Mouse (Mus musculus) A20 (cell line): ENCODE results near the gene Tcf20.

Experiments
- DNase-seq: peaks from one replicate; pipeline ENCODE4 v3.0.0-alpha.2; 2011; ENCODE audit warnings: low read depth, low spot score

Tcf20 gene

DNA sequence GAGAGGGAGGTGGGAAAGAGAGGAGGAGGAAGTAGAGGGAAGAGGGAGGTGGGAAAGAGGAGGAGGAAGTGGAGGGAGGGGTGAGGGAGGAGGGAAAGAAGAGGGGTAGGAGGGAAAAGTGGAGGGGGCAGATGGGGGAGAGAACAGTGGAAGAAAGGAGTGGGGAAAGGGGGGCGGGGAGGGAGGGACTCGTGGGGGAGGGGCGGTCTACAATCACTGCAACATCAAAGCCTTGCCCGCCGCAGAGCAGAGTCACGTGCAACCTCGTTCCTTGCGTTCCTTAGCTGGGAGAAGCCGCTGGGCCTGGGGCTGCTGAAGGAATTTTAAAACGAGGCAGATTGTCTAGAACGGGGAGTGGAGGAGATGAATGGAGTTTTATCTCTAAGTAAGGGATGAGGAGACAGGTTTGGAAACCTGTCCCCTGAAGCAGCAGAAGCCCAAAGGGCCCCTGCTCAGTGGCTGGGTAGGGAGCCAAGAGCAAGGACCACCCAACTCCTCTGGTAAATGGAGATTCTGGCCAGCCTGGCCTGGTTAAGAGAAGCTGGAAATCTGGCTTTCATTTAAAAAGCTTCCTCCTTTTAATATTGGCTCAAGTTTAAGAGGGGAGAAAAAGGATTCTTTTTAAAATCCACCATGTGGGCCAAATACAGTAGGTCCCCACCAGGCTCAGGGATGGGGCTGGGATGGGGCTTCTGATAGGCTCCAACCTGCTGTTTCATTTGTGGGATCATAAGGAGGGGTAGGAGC, 62.8 kb downstream of the Tcf20 start:
- no peak for DNase-seq

DNA sequence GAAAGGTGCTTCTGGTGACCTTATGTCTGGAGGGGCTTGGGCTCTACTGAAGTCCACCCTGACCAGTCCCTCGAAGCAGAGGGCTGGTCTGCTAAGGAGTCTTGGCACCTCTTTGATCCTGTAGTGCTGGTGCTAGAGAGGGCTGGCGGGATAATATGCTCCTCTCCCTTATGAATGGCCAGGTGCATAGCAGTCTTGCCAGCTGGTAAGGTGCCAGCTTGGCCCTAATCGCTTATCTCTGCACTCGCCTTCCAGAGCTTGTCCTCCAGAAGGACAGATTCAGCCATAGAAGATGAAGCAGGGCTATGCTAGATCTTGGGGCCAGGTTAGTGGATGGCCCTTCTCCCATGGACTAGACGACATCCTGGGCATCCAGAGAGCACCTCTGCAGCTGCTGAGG, 64.1 kb downstream of the Tcf20 start:
- DNase-seq = no peak

GRCm38 (mm10) chr15:82922755-82923154, 64.9 kb downstream of the Tcf20 start:
- no peak for DNase-seq

DNA sequence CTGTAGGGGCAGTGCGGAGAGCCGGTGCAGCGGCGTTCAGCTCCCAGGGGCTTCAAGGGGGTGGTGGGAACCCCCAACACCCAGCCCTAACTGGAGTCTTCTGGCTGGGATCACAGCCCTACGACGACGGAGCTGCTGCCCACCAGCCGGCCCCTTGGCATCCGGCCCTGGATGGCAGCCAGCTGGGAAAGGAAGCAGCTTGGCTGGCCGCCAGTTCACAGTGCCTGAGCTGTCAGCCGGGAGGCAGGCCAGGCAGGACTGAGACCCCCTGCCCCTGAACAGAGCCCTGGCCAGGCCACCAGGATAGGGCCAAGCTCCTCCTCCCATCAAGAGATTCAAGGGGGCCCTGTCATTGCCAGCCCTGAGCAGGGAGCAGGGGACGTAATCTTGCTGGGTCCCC, 65.6 kb downstream of the Tcf20 start:
- DNase-seq = no peak

DNA sequence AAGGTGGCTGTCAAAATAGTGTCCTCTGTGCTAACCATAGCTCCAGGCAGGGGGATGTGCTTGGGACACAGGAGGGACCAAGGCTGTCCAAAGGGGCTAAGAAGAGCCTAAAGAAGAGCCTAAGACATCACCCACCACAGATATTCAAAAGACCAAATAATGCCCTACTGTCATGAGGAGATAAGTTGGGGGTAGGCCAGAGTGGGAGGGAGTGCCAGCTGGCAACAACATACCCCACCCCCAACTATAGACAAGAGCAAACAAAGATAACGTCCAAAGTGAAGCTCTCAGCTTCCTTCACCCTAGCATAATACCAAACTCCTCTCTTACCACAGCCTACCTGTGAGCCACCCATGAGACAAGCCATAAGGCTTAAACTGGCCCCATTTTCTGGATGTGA, 66.1 kb downstream of the Tcf20 start:
- no peak for DNase-seq

- DNase-seq = no peak
Observed at GRCm38 (mm10) chr15:82920895-82921515, 66.7 kb downstream of the Tcf20 start.

DNA sequence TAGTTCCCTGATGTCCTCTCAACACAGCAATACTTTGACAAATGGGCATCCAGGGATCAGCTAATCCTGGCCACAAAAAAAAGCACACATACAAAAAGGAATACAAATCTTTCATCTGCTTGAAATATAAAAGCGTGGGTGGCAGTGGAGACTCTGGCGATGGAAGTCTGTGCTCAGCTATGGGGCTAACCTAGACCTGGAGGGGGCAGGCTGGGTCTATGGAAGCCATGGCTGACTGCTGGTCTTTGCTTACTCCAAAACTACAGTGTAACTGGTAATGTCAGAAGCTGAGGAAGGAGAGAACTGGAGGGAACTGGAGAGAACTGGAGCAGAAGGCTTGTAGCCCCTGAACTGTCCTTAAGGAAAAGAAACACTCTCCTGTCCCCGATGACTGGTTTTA, 69.7 kb downstream of the Tcf20 start:
- no peak for DNase-seq

DNA sequence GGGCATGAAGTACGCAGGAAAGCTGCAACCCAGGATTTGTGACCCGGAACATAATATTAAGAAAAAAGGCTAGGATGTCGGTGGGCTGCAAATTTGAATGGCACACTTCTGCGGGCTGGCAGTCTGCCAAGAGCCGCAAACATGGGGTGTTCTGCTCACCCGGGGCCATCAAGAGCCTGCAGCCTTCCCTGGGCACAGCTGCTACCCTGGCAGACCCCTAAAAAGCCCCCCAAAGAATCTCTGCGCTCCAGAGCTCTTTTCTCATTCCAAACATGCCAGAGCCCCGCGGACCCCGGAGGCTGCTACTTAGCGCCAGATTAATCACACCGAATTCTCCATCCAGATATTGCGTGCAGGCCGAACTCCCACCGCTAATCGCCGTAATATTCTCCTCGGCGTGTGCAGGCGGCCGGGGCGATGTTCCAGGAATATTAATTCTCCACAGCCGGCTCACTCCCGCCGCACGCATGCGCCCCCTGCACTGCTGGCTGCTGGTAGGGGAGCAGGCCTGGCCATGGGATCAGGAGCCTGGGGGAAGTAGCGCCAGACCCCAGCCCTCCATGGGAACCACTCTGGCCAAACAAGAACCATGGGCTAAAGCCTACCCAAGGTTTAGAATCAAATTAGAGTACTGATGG, 70.3 kb downstream of the Tcf20 start:
- no peak for DNase-seq

DNA sequence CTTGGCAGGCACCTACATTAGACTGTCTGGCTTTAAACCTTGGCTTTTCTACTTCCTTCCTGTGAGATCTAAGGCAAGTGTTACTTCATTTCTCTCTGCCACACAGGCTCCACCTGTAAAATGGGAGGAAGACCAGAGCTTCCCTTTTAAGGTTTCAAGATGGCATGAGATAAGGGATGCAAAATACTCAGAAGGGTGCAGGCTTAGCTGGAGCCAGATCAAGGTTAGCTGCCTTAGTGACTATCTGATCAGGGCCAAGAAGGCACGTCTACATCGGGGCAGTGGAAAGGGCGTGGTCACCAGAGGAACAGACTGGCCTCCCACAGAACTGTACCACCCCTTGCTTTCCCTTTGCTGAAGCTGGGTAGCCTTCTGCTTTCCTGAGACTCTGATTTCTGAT, 73.2 kb downstream of the Tcf20 start:
- peak; percentile 32 for DNase-seq

DNA sequence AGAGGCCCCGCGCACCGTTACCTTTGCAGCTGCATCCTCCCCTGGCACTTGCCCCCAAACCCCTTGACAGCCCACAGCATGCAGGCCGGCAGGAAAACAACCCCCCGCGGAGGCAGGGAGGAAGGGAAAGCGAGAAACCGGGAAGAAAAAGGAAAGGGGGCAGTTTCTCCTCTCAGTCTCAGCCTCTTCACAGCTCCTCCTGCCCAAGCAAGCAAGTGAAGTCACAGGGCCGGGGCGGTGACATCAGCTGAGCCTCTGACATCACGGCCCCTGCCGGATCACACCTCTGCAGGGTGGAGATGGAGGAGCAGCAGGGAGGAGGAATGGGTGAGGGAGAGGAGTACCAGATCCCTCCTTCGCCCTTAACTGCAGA, 75.7 kb downstream of the Tcf20 start:
- DNase-seq = no peak

GRCm38 (mm10) chr15:82911001-82911964, 76.4 kb downstream of the Tcf20 start:
- no peak for DNase-seq

DNA sequence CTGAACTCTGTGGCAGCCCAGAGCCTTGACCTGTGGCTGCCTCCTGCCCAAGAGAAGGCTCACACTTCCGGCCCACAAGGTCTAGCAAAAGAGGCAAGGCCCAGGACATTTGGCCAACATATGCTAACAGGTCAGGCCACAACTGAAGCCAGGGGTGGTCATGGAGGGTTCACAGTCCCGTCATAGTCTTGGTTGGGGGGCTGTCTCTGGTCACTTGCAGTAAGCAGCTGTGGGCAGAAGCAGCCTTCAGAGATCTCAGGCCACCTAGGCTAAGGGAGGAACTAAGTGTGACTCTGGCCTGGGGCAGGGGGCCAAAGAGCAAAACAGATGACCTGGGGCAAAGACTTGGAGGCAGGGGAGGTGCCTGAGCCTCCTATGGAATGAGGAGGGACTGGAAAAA, 77.1 kb downstream of the Tcf20 start:
- DNase-seq = no peak

DNA sequence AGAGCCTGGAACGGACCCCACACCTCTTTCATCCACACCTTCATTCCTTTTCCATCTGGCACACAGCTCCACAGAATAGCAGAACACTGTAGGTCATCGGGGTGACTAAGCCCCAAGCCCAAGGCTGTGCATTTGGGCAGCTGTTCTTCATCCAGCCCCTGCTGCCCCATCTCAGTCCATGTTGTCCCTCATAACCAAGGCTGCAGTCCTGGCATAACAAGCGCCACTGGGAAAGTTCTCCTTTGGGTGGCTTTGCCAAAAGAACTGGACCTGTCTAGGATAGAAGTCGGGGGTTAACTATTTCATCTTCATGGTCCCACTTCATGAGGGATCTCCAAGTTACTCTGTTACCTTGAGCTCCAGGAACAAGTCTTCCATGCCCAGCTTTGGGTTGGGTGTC, 77.9 kb downstream of the Tcf20 start:
- no peak for DNase-seq

- no peak for DNase-seq
Observed at GRCm38 (mm10) chr15:82908521-82908920, 79.2 kb downstream of the Tcf20 start.

DNA sequence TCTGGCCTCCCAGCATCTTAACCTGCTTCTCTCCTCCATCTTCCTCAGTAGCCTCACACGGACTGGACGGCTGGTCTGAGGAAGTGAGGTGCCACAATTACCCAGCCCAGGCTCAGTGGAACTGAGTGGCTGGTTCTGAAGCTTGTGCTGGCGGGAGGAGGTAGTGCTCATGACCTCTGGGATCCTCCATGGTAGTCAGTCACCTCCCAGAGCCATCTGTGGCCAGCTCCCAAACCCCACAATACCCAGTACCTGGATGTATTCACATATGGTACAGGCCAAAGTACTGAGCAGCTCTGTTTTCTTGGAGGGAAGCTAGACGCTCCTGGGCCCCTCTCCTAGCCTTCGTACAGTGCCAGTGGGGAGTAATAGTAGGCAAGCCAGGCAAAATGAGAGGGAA, 80.4 kb downstream of the Tcf20 start:
- DNase-seq = no peak

DNA sequence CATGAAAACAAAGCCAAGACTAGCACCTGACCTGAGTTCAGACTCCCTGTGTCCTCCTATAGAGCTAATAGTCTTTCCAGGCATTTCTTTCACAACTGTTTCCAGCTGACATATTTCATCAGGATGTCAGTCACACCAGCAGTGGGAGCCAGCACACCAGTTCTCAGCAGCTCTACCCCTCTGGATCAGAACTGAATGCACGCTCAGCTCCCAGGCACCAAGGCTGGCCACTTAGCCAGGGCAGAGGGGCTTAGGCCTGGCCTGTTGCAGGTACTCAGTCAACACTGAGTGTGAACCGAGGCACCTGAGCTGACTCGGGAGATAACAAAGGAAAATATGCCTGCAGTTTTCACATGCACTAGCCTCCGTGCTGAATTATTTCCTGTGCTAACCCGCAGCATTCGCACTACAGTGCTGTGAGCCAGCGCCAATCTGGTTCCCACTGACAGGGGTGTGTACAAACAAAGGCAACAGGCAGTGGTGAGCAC, 81.1 kb downstream of the Tcf20 start:
- DNase-seq = no peak

DNA sequence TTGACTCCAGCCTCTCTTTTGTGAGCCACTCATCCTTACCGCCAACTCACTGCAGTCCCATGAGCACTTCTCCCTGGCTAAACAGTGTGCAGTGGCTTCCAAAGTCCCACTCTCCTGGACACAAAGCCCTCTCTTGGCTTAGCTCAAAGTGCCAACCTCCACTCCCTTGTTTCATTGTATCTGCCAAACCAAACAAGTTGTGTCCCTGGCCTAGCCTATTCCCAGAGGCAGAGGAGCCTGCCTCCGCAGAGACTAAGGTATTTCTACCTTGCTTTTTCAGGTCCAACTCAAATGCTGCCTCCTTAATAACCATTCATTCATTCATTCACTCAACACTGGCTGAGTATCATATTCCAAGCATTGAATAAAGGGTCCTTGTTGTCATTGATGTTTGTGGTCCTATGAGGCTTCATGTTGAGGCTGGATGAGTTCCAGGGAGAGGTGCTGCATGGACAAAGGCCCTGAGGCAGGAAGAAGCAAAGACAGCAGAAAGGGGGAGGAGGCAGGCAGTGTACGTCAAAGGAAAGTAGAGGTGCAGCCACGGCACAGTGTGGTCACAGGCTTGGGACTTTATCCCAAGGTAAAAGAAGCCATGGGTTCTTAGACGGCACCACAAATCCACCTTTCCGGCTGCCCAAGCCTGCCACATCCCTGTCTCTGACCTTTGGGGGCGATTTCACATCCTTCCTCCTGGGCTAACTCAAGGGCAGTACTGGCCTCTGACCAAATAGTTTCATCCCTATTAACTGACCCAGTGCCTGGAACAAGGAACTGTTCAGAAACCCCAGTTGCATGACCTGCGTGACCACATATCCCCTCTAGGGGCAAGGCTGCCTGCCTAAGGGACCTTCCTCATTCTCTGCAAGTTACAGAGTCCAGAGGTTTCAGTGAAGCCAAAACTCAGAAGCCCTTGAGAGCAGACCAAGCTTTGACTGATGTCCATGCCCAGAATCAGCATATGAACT, 82.0 kb downstream of the Tcf20 start:
- DNase-seq = no peak

DNA sequence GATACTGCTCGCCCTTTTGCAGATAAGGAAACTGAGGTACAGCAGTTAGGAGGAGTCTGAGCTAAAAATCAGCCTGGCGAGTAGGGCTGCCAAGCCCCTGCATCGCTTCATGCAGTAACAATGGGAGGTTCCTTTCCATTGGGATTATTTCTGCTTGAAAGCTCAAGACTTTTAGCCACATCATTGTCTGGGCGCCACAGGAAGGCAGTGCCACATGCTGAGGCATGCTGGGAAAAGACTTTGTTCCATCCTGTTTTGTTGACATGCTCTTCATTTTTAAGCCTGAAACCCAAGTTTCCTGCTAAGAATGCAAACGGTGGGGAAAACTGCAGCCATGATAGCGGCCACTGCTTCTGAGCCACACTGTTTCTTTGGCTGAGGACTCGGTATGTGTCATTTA, 83.1 kb downstream of the Tcf20 start:
- DNase-seq = no peak

GRCm38 (mm10) chr15:82902521-82902920, 85.2 kb downstream of the Tcf20 start:
- DNase-seq = no peak

DNA sequence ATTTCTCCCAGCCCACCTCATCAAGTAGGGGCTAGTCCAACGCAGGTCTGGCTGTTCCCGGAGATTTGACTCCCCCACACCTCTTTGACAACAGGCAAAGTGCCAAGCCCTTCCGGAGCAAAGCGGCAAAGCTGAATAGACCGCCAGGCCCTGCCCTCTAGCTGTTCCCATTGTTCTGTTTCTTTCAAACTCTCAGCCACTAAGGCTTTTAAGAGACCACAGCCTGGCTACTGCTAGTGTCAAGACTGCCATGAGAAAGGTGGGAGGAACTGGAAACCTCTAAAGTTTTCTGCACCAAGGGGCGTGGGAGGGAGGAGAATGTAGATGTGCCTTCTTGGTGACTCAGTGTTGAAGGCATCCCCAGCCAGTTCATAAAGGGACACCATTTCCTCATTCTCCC, 86.4 kb downstream of the Tcf20 start:
- DNase-seq = no peak

- DNase-seq = no peak
Observed at GRCm38 (mm10) chr15:82900331-82900730, 87.3 kb downstream of the Tcf20 start.
